Mouse (Mus musculus) thymus, postnatal 4 days (tissue): ENCODE results near the gene Rab8a.
"Not testable (repeated sequence)": the region's sequence is repeated elsewhere in the genome, so short reads cannot be mapped to it uniquely, and the experiment has no call there.

Experiments used
- DNase-seq: peaks from one replicate; pipeline ENCODE4 v3.0.0; 2021

Gene Rab8a

DNA sequence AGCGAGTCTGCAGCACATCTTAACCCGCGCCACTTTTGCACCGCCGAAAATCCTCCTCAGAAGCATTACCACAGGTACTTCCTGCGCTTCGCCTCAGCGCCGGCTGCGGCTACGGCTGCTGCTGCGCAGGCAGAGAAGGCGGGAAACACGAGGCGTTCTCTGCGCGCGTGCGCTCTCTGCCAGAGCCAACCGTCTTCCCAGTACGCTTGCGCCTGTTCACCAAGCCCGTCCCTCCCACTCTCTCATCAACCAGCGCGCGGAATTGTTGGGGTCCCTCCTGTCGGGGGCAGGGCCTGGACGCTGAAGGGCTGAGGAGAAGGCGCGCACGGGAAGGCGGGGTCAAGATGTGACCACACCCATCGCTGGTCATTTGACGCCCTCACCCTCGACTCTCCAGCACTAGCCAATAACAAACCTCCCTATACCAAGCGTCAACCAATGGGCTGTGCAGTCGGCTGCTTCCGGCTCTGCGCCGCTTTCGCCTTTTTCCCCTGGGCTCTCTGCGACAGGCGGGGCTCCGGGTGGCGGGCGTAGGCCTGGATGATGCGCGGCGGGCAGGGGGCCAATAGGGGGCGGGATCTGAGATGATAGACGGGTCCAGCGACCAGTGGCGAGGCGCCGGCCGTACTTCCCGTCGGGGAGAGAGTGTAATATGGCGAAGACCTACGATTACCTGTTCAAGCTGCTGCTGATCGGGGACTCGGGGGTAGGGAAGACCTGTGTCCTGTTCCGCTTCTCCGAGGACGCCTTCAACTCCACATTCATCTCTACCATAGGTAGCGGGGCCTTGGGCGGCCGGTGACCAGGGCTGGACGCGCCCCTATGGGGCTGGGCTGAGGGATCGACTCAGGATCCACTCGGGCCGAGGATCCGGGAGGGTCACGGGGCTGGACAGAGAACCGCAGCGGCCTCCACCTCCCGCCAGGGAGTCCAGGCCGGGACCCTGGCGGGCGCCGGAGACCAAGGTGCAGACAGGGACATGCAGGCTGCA, at the start of gene Rab8a:
Rab8a (plus strand) TSS at position 494 of the 991 bp plus-strand sequence.
- DNase-seq = peak; percentile 99

GRCm38 (mm10) chr8:72112486-72112885, 48.5 kb upstream of the Rab8a start:
- DNase-seq = peak; percentile 50

DNA sequence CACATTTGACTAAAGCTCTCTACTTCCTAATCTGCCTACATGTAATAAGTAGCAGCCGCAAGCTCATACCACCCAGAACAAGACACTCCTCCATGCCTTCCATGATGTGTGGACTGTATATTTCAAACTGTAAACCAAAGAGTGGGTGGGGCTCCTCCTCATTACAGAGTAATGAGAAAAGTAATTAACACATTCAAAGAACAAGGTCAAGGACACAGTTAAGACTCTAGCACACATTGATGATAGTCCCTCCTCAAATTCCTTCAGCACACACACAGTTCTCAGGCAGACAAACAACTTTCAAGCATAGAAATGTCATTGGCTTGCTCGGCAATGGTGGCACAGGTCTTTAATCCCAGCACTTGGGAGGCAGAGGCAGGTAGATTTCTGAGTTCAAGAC, 45.8 kb upstream of the Rab8a start:
- DNase-seq = no peak

DNA sequence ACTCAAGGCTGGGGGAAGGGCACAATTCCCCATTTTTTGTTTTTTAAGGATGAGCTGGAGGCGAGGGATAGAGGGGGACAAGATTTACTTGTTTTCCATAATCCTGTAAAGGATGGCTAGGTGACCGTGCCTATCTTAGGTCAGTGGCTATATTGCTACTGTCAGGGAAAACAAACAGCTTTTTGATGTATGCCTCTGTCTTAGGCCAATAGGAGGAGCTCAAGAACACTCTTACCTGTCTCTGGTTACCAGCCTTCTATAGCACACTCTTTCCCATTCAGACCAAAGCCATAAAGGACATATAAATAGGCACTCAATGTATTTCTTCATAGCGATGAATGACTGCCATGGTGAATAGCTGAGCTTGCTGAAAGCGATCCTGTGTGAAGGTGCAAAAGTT, 42.4 kb upstream of the Rab8a start:
- no peak for DNase-seq

DNA sequence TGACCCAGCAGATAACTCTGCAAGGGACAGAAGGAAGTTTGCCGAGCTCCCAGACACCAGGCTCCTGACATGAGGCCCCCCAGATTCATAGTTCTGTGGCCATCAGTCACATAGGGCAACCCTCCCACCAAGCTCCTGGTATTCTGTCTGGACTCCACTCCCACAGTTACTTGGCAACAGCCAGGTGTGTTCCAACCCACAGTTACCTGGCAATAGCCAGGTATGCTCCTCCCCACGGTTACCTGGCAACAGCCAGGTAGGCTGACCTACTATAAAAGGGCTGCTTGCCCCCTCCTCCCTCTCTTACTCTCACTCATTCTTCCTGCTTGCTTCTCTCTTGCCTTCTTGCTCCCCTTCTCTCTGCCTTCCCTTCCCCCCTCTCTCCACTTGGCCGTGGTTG, 39.5 kb upstream of the Rab8a start:
- not testable (repeated sequence) for DNase-seq

GRCm38 (mm10) chr8:72121997-72122396, 39.0 kb upstream of the Rab8a start:
- no peak for DNase-seq

DNA sequence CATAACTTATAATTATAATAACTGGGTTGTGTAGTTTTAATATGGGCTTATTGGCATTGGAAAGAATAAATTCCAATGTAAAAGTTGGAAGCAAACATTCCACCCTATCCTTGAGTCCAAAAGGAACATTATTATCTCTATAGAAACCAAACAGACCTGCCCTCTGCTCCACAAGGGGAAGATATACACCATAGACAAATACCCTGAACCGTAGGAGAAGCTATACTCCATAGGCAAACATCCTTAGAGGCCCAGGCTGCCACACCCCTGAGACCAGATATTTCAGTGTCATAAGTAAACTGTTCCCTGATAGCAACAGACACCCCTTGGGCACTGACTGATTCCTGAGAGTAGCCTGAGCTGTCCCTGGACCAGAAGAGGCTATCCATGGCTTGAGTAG, 33.2 kb upstream of the Rab8a start:
- DNase-seq = no peak

GRCm38 (mm10) chr8:72131251-72131650, 29.7 kb upstream of the Rab8a start:
- no peak for DNase-seq

DNA sequence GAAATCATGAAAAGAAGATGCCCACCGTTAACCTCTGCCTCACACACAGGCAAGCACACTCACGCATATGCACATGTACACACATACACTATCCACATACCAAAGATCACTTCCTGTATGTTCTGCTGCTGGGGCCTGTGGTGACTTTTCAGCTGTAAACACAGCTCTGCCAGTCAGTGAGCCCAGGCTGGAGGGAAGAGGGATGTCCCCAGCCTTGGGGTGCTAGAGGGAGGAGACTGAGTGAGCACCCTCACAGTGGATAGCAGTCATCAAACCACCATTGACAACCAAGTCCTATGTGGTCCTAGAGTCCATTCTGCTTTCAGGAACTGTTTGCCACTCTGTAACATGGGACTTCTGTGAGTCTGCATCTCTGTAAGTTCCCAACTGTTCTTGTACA, 29.1 kb upstream of the Rab8a start:
- DNase-seq = peak; percentile 28

- no peak for DNase-seq
Observed at GRCm38 (mm10) chr8:72132417-72132816, 28.6 kb upstream of the Rab8a start.

GRCm38 (mm10) chr8:72132891-72133290, 28.1 kb upstream of the Rab8a start:
- DNase-seq = no peak

DNA sequence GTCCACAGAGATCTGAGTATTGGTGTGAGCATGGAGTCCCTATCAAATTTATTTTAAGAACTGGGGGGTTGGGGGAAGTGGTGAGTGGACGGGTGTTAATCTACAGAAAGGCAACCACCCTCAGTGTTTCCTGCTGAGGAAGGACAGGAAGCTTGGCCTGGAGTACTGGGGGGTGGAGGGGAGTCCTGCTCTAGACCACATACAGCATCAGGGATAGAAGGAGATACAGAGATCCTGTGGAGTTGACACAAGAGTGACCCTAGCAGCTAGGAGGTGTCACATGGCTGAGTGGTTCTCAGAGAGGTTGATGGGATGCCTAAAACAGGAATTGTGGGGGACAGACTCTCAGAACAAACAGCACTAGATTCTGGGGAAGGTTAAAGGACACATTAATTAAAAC, 27.5 kb upstream of the Rab8a start:
- DNase-seq = no peak

DNA sequence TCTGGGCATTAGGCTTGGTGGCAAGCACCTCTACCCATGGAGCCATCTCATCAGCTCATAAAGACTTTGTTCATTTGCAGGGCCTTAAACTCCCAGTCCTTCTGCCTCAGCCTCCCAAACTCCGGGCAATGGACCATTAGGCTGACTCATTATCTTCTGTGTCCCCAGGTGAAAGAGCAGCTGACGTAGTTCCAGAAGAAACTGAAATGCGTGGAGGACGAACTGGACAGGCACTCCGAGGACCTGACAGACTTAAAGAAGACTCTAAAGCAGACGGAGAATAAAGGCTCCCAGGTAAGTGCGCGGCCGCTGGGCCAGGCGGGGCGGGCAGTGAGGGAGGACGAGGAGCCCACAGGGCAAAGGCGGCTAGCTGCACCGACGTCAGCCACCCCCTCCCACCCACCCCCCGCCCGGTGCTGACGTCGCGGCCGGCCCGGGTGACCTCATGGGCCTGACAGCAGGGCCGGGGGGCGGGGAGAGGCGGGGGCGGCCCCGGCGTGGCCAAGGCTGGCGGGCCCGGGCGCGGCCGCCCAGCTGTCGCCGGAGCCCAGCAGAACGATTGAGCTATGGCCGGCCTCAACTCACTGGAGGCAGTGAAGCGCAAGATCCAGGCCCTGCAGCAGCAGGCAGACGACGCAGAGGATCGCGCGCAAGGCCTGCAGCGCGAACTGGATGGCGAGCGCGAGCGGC, 26.1 kb upstream of the Rab8a start, which contains the start of gene Tpm4:
Tpm4 (plus strand) TSS at position 220 of the 690 bp plus-strand sequence.
- DNase-seq = peak; percentile 68

GRCm38 (mm10) chr8:72135446-72136301, 25.3 kb upstream of the Rab8a start:
- peak; percentile 71 for DNase-seq

- peak; percentile 84 for DNase-seq
Observed at GRCm38 (mm10) chr8:72136302-72136978, 24.6 kb upstream of the Rab8a start.

GRCm38 (mm10) chr8:72137431-72137830, 23.6 kb upstream of the Rab8a start:
- no peak for DNase-seq

DNA sequence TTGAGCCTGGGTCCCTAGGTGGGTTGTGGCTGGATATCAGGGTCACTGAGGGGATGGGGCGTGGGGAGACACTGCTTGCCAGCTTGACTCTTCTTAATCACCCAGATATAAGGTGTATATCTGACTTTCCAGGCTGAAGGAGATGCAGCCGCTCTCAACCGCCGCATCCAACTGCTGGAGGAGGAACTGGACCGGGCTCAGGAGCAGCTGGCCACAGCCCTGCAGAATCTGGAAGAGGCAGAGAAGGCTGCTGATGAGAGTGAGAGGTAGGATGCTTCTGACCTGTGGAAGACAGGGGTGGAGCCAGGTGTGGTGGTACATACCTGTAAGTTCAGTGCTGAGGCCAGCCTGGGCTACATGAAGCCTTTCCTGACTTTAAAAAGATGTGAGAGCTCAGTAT, 22.5 kb upstream of the Rab8a start:
- no peak for DNase-seq

- no peak for DNase-seq
Observed at GRCm38 (mm10) chr8:72143256-72143824, 17.7 kb upstream of the Rab8a start.

- DNase-seq = no peak
Observed at GRCm38 (mm10) chr8:72144345-72144975, 16.5 kb upstream of the Rab8a start.

- DNase-seq = no peak
Observed at GRCm38 (mm10) chr8:72145511-72145910, 15.5 kb upstream of the Rab8a start.

- DNase-seq = no peak
Observed at GRCm38 (mm10) chr8:72146056-72146455, 14.9 kb upstream of the Rab8a start.
